Mouse (Mus musculus): ENCODE measurements at regions not wholly inside any gene's neighbourhood (a gene's known extent, or its start where the extent isn't known, plus 50 kb on each side); places are given as distances from the start of the nearest gene placed in this dataset.
A peak's percentile ranks its signal among the peaks of the same experiment; 100 is the strongest.

GRCm38 (mm10) chr5:111663831-111664230, 69.9 kb upstream of the Gm26897 start:
- WGBS, result 85% methylated on average over 7 of the region's 7 CpGs
- H3K4me3 ChIP-seq (ENCODE audit: low read depth, low read length), result no peak overlapping the region
- no peaks in the 10 kb centered on the region for H3K27me3 ChIP-seq (ENCODE audit: control insufficient read depth, insufficient read depth, low read depth, low read length)
- peaks cover 29% of the 10 kb centered on the region for H3K4me1 ChIP-seq (ENCODE audit: control insufficient read depth, insufficient read depth, low read length)
- no peak overlapping the region for H3K9ac ChIP-seq (ENCODE audit: low read depth, low read length)
- H3K4me2 ChIP-seq (ENCODE audit: low read length), result no peak overlapping the region
- ATAC-seq, result no peak
- H3K36me3 ChIP-seq (ENCODE audit: control insufficient read depth, insufficient read depth, low read length), result no peaks in the 10 kb centered on the region
- no peak overlapping the region for H3K27ac ChIP-seq (ENCODE audit: low read length)
- H3K9me3 ChIP-seq (replicated peaks; ENCODE audit: control insufficient read depth, low read length, poor library complexity, severe bottlenecking), result no peaks in the 10 kb centered on the region; the same call in 1 of the 2 replicates

- 69% methylated on average over 19 of the region's 19 CpGs for WGBS
- Histone ChIP-seq H3K27me3 (ENCODE audit: control insufficient read depth, insufficient read depth, low read depth, low read length) (no peaks in the 10 kb centered on the region), H3K4me2 (ENCODE audit: low read length) (no peak overlapping the region), H3K4me1 (ENCODE audit: control insufficient read depth, insufficient read depth, low read length) (peaks cover 22% of the 10 kb centered on the region), H3K36me3 (ENCODE audit: control insufficient read depth, insufficient read depth, low read length) (no peaks in the 10 kb centered on the region), H3K9me3 (replicated peaks; ENCODE audit: control insufficient read depth, low read length, poor library complexity, severe bottlenecking) (no peaks in the 10 kb centered on the region; the same call in 1 of the 2 replicates), H3K9ac (ENCODE audit: low read depth, low read length) (no peak overlapping the region), H3K27ac (ENCODE audit: low read length) (no peak overlapping the region), H3K4me3 (ENCODE audit: low read depth, low read length) (no peak overlapping the region)
- no peak for ATAC-seq
These were observed 68.3 kb upstream of the Gm26897 start for GRCm38 (mm10) chr5:111665406-111665805.

GRCm38 (mm10) chr5:111666007-111666406, 67.7 kb upstream of the Gm26897 start:
- 71% methylated on average over 8 of the region's 8 CpGs for WGBS
- Histone ChIP-seq H3K27ac (ENCODE audit: low read length) (peak overlapping the region; percentile 19; the same call in 1 of the 2 replicates), H3K4me2 (ENCODE audit: low read length) (no peak overlapping the region)

GRCm38 (mm10) chr5:111667901-111668300, 65.8 kb upstream of the Gm26897 start:
- Histone ChIP-seq H3K4me1 (ENCODE audit: control insufficient read depth, insufficient read depth, low read length) (peaks cover 3% of the 10 kb centered on the region; the same call in 1 of the 2 replicates), H3K4me3 (ENCODE audit: low read depth, low read length) (no peak overlapping the region), H3K9ac (ENCODE audit: low read depth, low read length) (no peak overlapping the region), H3K4me2 (ENCODE audit: low read length) (no peak overlapping the region), H3K9me3 (replicated peaks; ENCODE audit: control insufficient read depth, low read length, poor library complexity, severe bottlenecking) (no peaks in the 10 kb centered on the region; the same call in 1 of the 2 replicates), H3K27me3 (ENCODE audit: control insufficient read depth, insufficient read depth, low read depth, low read length) (no peaks in the 10 kb centered on the region), H3K27ac (ENCODE audit: low read length) (no peak overlapping the region), H3K36me3 (ENCODE audit: control insufficient read depth, insufficient read depth, low read length) (no peaks in the 10 kb centered on the region)
- WGBS, result 80% methylated on average over 3 of the region's 3 CpGs
- ATAC-seq, result no peak

More at GRCm38 (mm10) chr5:111666007-111666406, 67.7 kb upstream of the Gm26897 start:
- no peaks in the 10 kb centered on the region for H3K27me3 ChIP-seq (ENCODE audit: control insufficient read depth, insufficient read depth, low read depth, low read length)
- H3K36me3 ChIP-seq (ENCODE audit: control insufficient read depth, insufficient read depth, low read length), result no peaks in the 10 kb centered on the region
- no peak overlapping the region for H3K9ac ChIP-seq (ENCODE audit: low read depth, low read length)
- peaks cover 16% of the 10 kb centered on the region for H3K4me1 ChIP-seq (ENCODE audit: control insufficient read depth, insufficient read depth, low read length)
- ATAC-seq, result no peak
- no peaks in the 10 kb centered on the region; the same call in 1 of the 2 replicates for H3K9me3 ChIP-seq (replicated peaks; ENCODE audit: control insufficient read depth, low read length, poor library complexity, severe bottlenecking)
- no peak overlapping the region for H3K4me3 ChIP-seq (ENCODE audit: low read depth, low read length)

GRCm38 (mm10) chr5:111669139-111669538, 64.6 kb upstream of the Gm26897 start:
- H3K4me3 ChIP-seq (ENCODE audit: low read depth, low read length), result no peak overlapping the region
- peaks cover under 1% of the 10 kb centered on the region; the same call in 1 of the 2 replicates for H3K4me1 ChIP-seq (ENCODE audit: control insufficient read depth, insufficient read depth, low read length)
- no peaks in the 10 kb centered on the region; the same call in 1 of the 2 replicates for H3K9me3 ChIP-seq (replicated peaks; ENCODE audit: control insufficient read depth, low read length, poor library complexity, severe bottlenecking)
- H3K9ac ChIP-seq (ENCODE audit: low read depth, low read length), result no peak overlapping the region
- no peaks in the 10 kb centered on the region for H3K36me3 ChIP-seq (ENCODE audit: control insufficient read depth, insufficient read depth, low read length)
- ATAC-seq, result no peak
- no peaks in the 10 kb centered on the region for H3K27me3 ChIP-seq (ENCODE audit: control insufficient read depth, insufficient read depth, low read depth, low read length)
- H3K27ac ChIP-seq (ENCODE audit: low read length), result no peak overlapping the region
- H3K4me2 ChIP-seq (ENCODE audit: low read length), result no peak overlapping the region

GRCm38 (mm10) chr5:111671762-111672161, 62.0 kb upstream of the Gm26897 start:
- Histone ChIP-seq H3K4me2 (ENCODE audit: low read length) (no peak overlapping the region), H3K9me3 (replicated peaks; ENCODE audit: control insufficient read depth, low read length, poor library complexity, severe bottlenecking) (no peaks in the 10 kb centered on the region; the same call in 1 of the 2 replicates), H3K27ac (ENCODE audit: low read length) (no peak overlapping the region; the same call in 1 of the 2 replicates), H3K4me3 (ENCODE audit: low read depth, low read length) (no peak overlapping the region), H3K36me3 (ENCODE audit: control insufficient read depth, insufficient read depth, low read length) (no peaks in the 10 kb centered on the region), H3K9ac (ENCODE audit: low read depth, low read length) (no peak overlapping the region), H3K27me3 (ENCODE audit: control insufficient read depth, insufficient read depth, low read depth, low read length) (no peaks in the 10 kb centered on the region), H3K4me1 (ENCODE audit: control insufficient read depth, insufficient read depth, low read length) (peaks cover 4% of the 10 kb centered on the region; the same call in 1 of the 2 replicates)
- 79% methylated on average over 6 of the region's 6 CpGs for WGBS
- no peak for ATAC-seq

- no peak; the same call in 1 of the 2 replicates for ATAC-seq
These were observed 58.6 kb upstream of the Gm26897 start for GRCm38 (mm10) chr5:111674976-111675672.

GRCm38 (mm10) chr5:111675673-111676261, 58.0 kb upstream of the Gm26897 start:
- Histone ChIP-seq H3K27me3 (ENCODE audit: control insufficient read depth, insufficient read depth, low read depth, low read length) (no peaks in the 10 kb centered on the region), H3K36me3 (ENCODE audit: control insufficient read depth, insufficient read depth, low read length) (no peaks in the 10 kb centered on the region), H3K4me2 (ENCODE audit: low read length) (no peak overlapping the region), H3K9me3 (replicated peaks; ENCODE audit: control insufficient read depth, low read length, poor library complexity, severe bottlenecking) (no peaks in the 10 kb centered on the region), H3K9ac (ENCODE audit: low read depth, low read length) (no peak overlapping the region), H3K4me3 (ENCODE audit: low read depth, low read length) (no peak overlapping the region), H3K4me1 (ENCODE audit: control insufficient read depth, insufficient read depth, low read length) (peaks cover 14% of the 10 kb centered on the region), H3K27ac (ENCODE audit: low read length) (no peak overlapping the region)
- ATAC-seq, result no peak; the same call in 1 of the 2 replicates
- whole genome bisulfite sequencing, result 18% methylated on average over 8 of the region's 8 CpGs

More at GRCm38 (mm10) chr5:111674976-111675672, 58.6 kb upstream of the Gm26897 start:
- H3K27ac ChIP-seq (ENCODE audit: low read length), result peak overlapping the region; percentile 35; the same call in 1 of the 2 replicates
- H3K4me2 ChIP-seq (ENCODE audit: low read length), result no peak overlapping the region
- no peak overlapping the region for H3K4me3 ChIP-seq (ENCODE audit: low read depth, low read length)
- WGBS, result 61% methylated on average over 6 of the region's 6 CpGs
- H3K9me3 ChIP-seq (replicated peaks; ENCODE audit: control insufficient read depth, low read length, poor library complexity, severe bottlenecking), result no peaks in the 10 kb centered on the region
- no peak overlapping the region for H3K9ac ChIP-seq (ENCODE audit: low read depth, low read length)
- no peaks in the 10 kb centered on the region for H3K27me3 ChIP-seq (ENCODE audit: control insufficient read depth, insufficient read depth, low read depth, low read length)
- H3K4me1 ChIP-seq (ENCODE audit: control insufficient read depth, insufficient read depth, low read length), result peaks cover 14% of the 10 kb centered on the region; the same call in 1 of the 2 replicates
- H3K36me3 ChIP-seq (ENCODE audit: control insufficient read depth, insufficient read depth, low read length), result no peaks in the 10 kb centered on the region

GRCm38 (mm10) chr5:111677847-111678311, 55.8 kb upstream of the Gm26897 start:
- no peak for ATAC-seq
- Histone ChIP-seq H3K4me1 (ENCODE audit: control insufficient read depth, insufficient read depth, low read length) (peaks cover 31% of the 10 kb centered on the region), H3K9me3 (replicated peaks; ENCODE audit: control insufficient read depth, low read length, poor library complexity, severe bottlenecking) (no peaks in the 10 kb centered on the region), H3K4me2 (ENCODE audit: low read length) (no peak overlapping the region), H3K9ac (ENCODE audit: low read depth, low read length) (no peak overlapping the region; the same call in 1 of the 2 replicates), H3K4me3 (ENCODE audit: low read depth, low read length) (no peak overlapping the region), H3K36me3 (ENCODE audit: control insufficient read depth, insufficient read depth, low read length) (no peaks in the 10 kb centered on the region), H3K27ac (ENCODE audit: low read length) (peak overlapping the region; percentile 58), H3K27me3 (ENCODE audit: control insufficient read depth, insufficient read depth, low read depth, low read length) (no peaks in the 10 kb centered on the region)
- WGBS, result 27% methylated on average over 6 of the region's 6 CpGs
